Mouse (Mus musculus) kidney, embryonic 15.5 days (tissue): ENCODE data around the gene Tnfaip1. TPM values are rescaled to one million over a fixed set of nuclear protein-coding genes. Genes with fewer than 3 reads are reported as not detected.

Source experiments
- ATAC-seq: fragments of 200-750 bp; cut with Nextera tagmentation; replicated peaks from 2 replicates; pipeline ENCODE4 v1.8.0; 2017; ENCODE audit warnings: moderate TSS enrichment; ENCODE audit not compliant: low FRiP score
- H3K27ac ChIP-seq: fragments of 300-500 bp; sonication (generic); 2 replicates; pipeline ENCODE4 v1.5.1; 2015; ENCODE audit warnings: mild to moderate bottlenecking, inconsistent platforms
- H3K27me3 ChIP-seq: fragments of 300-500 bp; sonication (generic); 2 replicates; pipeline ENCODE4 v1.6.1; 2015; ENCODE audit warnings: inconsistent platforms
- H3K36me3 ChIP-seq: fragments of 300-500 bp; sonication (generic); 2 replicates; pipeline ENCODE4 v1.6.1; 2015; ENCODE audit warnings: inconsistent platforms
- H3K4me1 ChIP-seq: fragments of 300-500 bp; sonication (generic); 2 replicates; pipeline ENCODE4 v1.6.1; 2015; ENCODE audit warnings: inconsistent platforms
- H3K4me2 ChIP-seq: fragments of 300-500 bp; sonication (generic); 2 replicates; pipeline ENCODE4 v1.6.1; 2015; ENCODE audit warnings: moderate library complexity, mild to moderate bottlenecking, inconsistent platforms
- H3K4me3 ChIP-seq: fragments of 300-500 bp; sonication (generic); replicated peaks from 2 replicates; pipeline ENCODE4 v1.5.1; 2015; ENCODE audit warnings: mild to moderate bottlenecking, inconsistent platforms
- H3K9ac ChIP-seq: fragments of 300-500 bp; sonication (generic); 2 replicates; pipeline ENCODE4 v1.6.1; 2015; ENCODE audit warnings: mild to moderate bottlenecking, inconsistent platforms
- H3K9me3 ChIP-seq: fragments of 300-500 bp; sonication (generic); replicated peaks from 2 replicates; pipeline ENCODE4 v1.6.1; 2016; ENCODE audit warnings: inconsistent platforms
- WGBS: fragments of 180-500 bp; shearing (Covaris S2); methylation state at CpG from one replicate; pipeline ENCODE4 v1.1.7; 2015; ENCODE audit warnings: mixed read lengths; 5-methylcytosine and 5-hydroxymethylcytosine counted together
- polyA plus RNA-seq: library from polyadenylated mRNA; unstranded; fragments of >200 nt; fragmentation: Nextera tagmentation; extraction: Ambion mirVana; gene quantifications from 2 replicates; pipeline ENCODE4 v1.2.1, GENCODE M21; 2015

Gene Tnfaip1
- polyA plus RNA-seq, 1 experiment from 2014 or later = 88.2 TPM

- Histone ChIP-seq H3K9me3 (no peaks in the 10 kb centered on the region), H3K36me3 (no peaks in the 10 kb centered on the region), H3K4me3 (no peak overlapping the region), H3K4me1 (no peaks in the 10 kb centered on the region), H3K9ac (no peak overlapping the region), H3K4me2 (no peak overlapping the region), H3K27me3 (no peaks in the 10 kb centered on the region), H3K27ac (no peak overlapping the region)
- ATAC-seq = no peak
- WGBS = 59% methylated on average over 8 of the region's 8 CpGs
Measured at GRCm38 (mm10) chr11:78557241-78557640, 21.1 kb upstream of the Tnfaip1 start.

GRCm38 (mm10) chr11:78556070-78556469 lies 19.9 kb upstream of the Tnfaip1 start:
- ATAC-seq = no peak
- H3K27ac ChIP-seq = no peak overlapping the region
- no peak overlapping the region for H3K4me3 ChIP-seq
- H3K4me1 ChIP-seq = peaks cover 3% of the 10 kb centered on the region
- no peaks in the 10 kb centered on the region for H3K27me3 ChIP-seq
- H3K36me3 ChIP-seq = no peaks in the 10 kb centered on the region
- WGBS = 72% methylated on average over 4 of the region's 4 CpGs
- H3K9ac ChIP-seq = no peak overlapping the region
- H3K4me2 ChIP-seq = no peak overlapping the region
- no peaks in the 10 kb centered on the region for H3K9me3 ChIP-seq

GRCm38 (mm10) chr11:78555623-78556022 lies 19.5 kb upstream of the Tnfaip1 start:
- ATAC-seq = no peak
- H3K4me2 ChIP-seq = no peak overlapping the region
- 82% methylated on average over 3 of the region's 3 CpGs for WGBS

GRCm38 (mm10) chr11:78551059-78551398 lies 14.9 kb upstream of the Tnfaip1 start:
- Histone ChIP-seq H3K27me3 (no peaks in the 10 kb centered on the region), H3K9ac (peak overlapping the region; percentile 55; the same call in 1 of the 2 replicates), H3K36me3 (no peaks in the 10 kb centered on the region), H3K9me3 (no peaks in the 10 kb centered on the region), H3K4me2 (peak overlapping the region; percentile 82), H3K4me3 (peak overlapping the region; percentile 71), H3K4me1 (peaks cover 26% of the 10 kb centered on the region), H3K27ac (peak overlapping the region; percentile 90)
- peak; percentile 43; the same call in 1 of the 2 replicates for ATAC-seq
- 31% methylated on average over 6 of the region's 6 CpGs for WGBS

More at GRCm38 (mm10) chr11:78555623-78556022, 19.5 kb upstream of the Tnfaip1 start:
- Histone ChIP-seq H3K9ac (no peak overlapping the region), H3K36me3 (no peaks in the 10 kb centered on the region), H3K27ac (no peak overlapping the region), H3K4me1 (peaks cover 6% of the 10 kb centered on the region), H3K27me3 (no peaks in the 10 kb centered on the region), H3K4me3 (no peak overlapping the region), H3K9me3 (no peaks in the 10 kb centered on the region)

- Histone ChIP-seq H3K27me3 (no peaks in the 10 kb centered on the region), H3K36me3 (peaks cover 5% of the 10 kb centered on the region; the same call in 1 of the 2 replicates), H3K4me3 (peak within 1 kb of the TSS; percentile 71), H3K4me2 (peak within 1 kb of the TSS; percentile 82), H3K9ac (peak within 1 kb of the TSS; percentile 69), H3K4me1 (peaks cover 26% of the 10 kb centered on the region), H3K27ac (peak within 1 kb of the TSS; percentile 90), H3K9me3 (no peaks in the 10 kb centered on the region)
- WGBS = under 1% methylated on average over 60 of the region's 60 CpGs
- ATAC-seq = peak; percentile 99
Measured at GRCm38 (mm10) chr11:78550168-78551058, 14.3 kb upstream of the Tnfaip1 start, which contains the start of gene Tmem97. Gene Tmem97 (minus strand): TSS chr11:78550777.

- Histone ChIP-seq H3K9ac (peak overlapping the region; percentile 69), H3K27me3 (no peaks in the 10 kb centered on the region), H3K9me3 (no peaks in the 10 kb centered on the region), H3K4me2 (peak overlapping the region; percentile 82), H3K36me3 (peaks cover 14% of the 10 kb centered on the region; the same call in 1 of the 2 replicates), H3K4me1 (peaks cover 26% of the 10 kb centered on the region), H3K4me3 (peak overlapping the region; percentile 71), H3K27ac (0 out of 2 replicates have a peak overlapping the region, but pooled peaks have one; percentile 90)
- WGBS = 4% methylated on average over 5 of the region's 5 CpGs
- ATAC-seq = no peak
Measured at GRCm38 (mm10) chr11:78549491-78549987, 13.4 kb upstream of the Tnfaip1 start.

DNA sequence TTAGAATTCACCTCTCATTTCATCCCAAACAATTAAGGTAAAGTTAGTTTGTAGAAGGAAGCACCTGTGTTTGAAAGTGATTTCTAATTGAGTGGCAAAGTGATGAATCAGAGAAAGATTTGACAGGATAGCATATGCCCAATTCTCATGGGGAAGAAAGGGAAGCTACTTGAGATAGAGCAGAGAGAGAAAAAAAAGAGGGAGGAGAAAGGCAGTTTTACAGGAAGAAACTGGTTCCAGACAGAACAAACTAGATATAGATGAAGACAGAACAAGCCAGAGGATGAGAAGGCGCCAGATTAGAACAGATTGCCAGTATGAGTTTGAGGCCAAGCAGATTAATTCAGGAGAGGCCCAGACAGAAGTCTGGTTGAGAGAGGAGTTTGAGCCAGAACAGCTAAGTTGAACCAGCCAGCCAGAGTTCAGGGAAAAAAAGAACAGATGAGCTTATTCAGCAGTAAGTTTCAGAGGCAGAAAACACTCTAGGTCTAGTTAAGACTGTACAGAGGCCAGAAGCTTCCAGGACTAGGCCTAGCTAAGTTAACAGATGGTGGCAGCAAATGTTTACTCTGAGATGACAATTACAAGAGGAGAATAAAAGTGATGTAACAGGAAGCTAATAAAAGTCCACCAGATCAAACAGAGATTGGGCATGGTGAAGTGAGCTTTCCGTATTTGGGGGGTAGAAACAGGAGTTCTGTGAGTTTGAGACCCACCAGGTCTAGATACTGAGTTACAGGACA lies 11.8 kb upstream of the Tnfaip1 start:
- Histone ChIP-seq H3K9ac (no peak overlapping the region), H3K4me1 (peaks cover 26% of the 10 kb centered on the region), H3K4me2 (0 out of 2 replicates have a peak overlapping the region, but pooled peaks have one; percentile 12), H3K9me3 (no peaks in the 10 kb centered on the region), H3K27me3 (no peaks in the 10 kb centered on the region), H3K4me3 (no peak overlapping the region), H3K36me3 (peaks cover 29% of the 10 kb centered on the region), H3K27ac (no peak overlapping the region)
- 76% methylated on average over 2 of the region's 2 CpGs for WGBS
- ATAC-seq = no peak

DNA sequence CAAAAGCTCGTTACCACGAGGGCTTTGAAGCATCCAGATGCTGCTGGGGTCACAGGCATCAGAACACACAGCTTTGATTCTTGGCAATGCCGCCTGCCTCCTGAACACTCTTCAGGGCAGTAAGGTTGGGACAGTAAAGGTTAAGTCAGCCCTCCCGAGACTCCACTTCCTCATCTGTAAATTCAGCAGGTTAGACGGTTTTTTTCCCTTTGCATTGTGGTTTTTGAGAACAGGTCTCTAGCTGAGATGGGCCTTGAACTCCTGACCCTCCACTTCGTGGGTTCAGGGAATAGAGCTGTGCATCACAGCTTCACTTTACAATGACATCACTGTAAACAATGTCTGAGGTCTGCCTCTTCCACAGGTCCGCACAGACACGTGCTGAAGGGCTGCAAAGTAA lies 9.0 kb upstream of the Tnfaip1 start:
- 67% methylated on average over 8 of the region's 8 CpGs for WGBS
- Histone ChIP-seq H3K9ac (no peak overlapping the region), H3K27ac (no peak overlapping the region), H3K4me2 (no peak overlapping the region), H3K4me1 (peaks cover 20% of the 10 kb centered on the region), H3K27me3 (no peaks in the 10 kb centered on the region), H3K9me3 (no peaks in the 10 kb centered on the region), H3K4me3 (no peak overlapping the region), H3K36me3 (peaks cover 52% of the 10 kb centered on the region)
- ATAC-seq = no peak

GRCm38 (mm10) chr11:78544449-78545111 lies 8.4 kb upstream of the Tnfaip1 start:
- WGBS = 98% methylated on average over 7 of the region's 7 CpGs
- peaks cover 18% of the 10 kb centered on the region for H3K4me1 ChIP-seq
- no peak overlapping the region for H3K9ac ChIP-seq
- 0 out of 2 replicates have a peak, but pooled peaks have one; percentile 18 for ATAC-seq
- H3K27ac ChIP-seq = no peak overlapping the region
- H3K4me2 ChIP-seq = no peak overlapping the region
- H3K36me3 ChIP-seq = peaks cover 59% of the 10 kb centered on the region
- H3K9me3 ChIP-seq = no peaks in the 10 kb centered on the region
- no peak overlapping the region for H3K4me3 ChIP-seq
- H3K27me3 ChIP-seq = no peaks in the 10 kb centered on the region

DNA sequence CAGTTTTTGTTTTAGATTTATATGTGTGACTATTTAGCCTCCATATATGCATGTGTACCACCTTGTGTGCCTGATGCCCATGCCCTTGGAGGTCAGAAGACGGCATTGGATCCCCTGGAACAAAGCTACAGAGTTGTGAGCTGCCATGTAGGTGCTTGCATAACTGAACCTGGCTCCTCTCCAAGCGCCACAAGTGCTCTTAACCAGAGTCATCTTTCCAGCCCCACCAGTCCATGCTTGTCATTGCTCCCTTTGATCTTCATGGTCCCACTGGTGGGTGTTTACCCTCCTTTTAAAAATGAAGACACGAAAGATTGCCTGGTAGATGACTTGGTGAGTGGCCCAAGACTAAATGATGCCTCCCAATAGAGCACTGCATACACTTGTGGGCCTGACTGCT lies 4.2 kb upstream of the Tnfaip1 start:
- no peak overlapping the region for H3K27ac ChIP-seq
- H3K9me3 ChIP-seq = no peaks in the 10 kb centered on the region
- peaks cover 20% of the 10 kb centered on the region for H3K4me1 ChIP-seq
- H3K36me3 ChIP-seq = peaks cover 66% of the 10 kb centered on the region
- ATAC-seq = no peak
- WGBS = 81% methylated on average over 3 of the region's 3 CpGs
- no peak overlapping the region for H3K4me3 ChIP-seq
- no peak overlapping the region for H3K4me2 ChIP-seq
- no peak overlapping the region for H3K9ac ChIP-seq
- H3K27me3 ChIP-seq = no peaks in the 10 kb centered on the region

DNA sequence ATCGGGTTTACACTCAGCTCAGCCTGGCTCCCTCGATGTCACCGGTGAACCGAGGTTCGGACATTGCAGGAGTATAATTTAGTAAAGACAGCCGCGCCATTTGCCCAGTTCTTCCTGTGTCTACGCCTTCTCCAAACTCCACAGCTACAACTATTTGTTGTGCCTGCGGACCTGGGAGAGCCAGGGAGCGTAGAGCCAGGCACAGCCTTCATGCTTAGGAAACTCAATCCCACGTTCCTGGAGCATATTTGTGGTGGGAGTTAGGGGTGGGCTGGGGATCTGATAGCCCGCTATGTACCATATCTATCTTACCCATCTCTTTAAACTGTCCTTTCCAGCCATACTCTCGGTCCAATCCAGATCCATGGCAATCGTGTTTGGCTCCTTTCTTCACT lies 555 bp upstream of the Tnfaip1 start:
- Histone ChIP-seq H3K4me1 (peaks cover 33% of the 10 kb centered on the region), H3K4me2 (peak overlapping the region; percentile 76), H3K27ac (peak overlapping the region; percentile 94), H3K27me3 (no peaks in the 10 kb centered on the region), H3K9me3 (no peaks in the 10 kb centered on the region), H3K36me3 (peaks cover 42% of the 10 kb centered on the region), H3K4me3 (peak overlapping the region; percentile 80), H3K9ac (peak overlapping the region; percentile 90)
- no peak for ATAC-seq
- WGBS = under 1% methylated on average over 14 of the region's 14 CpGs
